Mouse (Mus musculus): ENCODE measurements at regions not wholly inside any gene's neighbourhood (a gene's known extent, or its start where the extent isn't known, plus 50 kb on each side); places are given as distances from the start of the nearest gene placed in this dataset.
"Not testable (repeated sequence)": the region's sequence is repeated elsewhere in the genome, so short reads cannot be mapped to it uniquely, and the experiment has no call there.

DNA sequence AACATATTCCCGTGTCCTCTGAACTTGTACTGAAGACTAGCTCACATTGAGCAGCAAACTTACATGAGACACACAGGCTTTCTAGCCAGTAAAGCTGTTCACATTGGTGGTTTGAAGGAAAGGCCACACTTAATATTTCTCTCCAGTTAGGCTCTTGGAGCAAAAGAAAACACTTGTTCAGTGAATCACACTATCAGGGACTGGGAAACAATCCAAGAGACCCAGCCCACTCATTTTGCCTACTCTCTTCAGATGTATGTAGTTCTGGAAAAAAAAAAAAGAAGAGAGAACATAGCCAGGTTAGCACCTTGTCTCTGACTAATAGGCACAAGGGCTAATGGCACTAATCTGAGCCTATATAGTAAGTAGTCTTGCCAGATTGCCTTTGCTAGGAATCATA is 165.9 kb downstream of the Lyplal1 start:
- no peak for DNase-seq (ENCODE audit: low read depth)

DNA sequence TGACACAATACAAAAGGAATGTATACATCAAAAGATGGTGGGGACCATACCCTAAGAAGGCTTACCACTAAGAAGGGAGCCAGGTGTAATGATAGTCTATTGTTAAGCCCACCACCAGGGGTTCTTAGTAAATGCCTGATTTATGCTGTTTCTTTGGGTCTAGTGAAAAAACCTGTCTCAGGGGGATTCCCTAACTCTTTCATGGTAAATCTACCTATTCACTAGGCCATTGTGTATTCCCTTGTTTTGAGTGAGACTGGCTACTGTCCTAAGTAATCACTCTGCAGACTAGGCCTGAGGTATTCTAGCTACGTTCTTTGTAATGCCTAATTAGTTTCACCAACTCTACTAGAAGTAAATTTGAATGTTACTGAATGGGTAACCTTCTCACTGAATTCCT is 161.3 kb downstream of the Lyplal1 start:
- DNase-seq (ENCODE audit: low read depth): not testable (repeated sequence)

DNA sequence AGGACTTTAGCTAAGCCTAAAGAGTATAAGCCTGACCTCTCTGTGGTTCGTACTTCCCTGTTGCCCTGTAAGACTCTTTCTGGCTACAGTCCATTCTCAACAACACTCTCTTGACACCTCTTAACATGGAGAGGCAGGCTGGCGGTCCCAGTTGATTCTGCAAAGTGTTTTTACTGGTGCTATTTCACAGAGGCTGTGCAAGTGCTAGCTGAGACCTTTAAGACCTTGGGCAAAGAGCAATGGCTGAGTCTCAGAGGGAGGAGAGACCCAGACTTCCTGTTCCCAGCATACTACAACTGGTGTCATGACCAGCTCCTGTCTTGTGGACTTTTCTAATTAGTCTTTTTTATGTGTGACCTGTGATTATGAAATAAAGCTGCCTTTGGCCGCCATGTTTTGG is 159.6 kb downstream of the Lyplal1 start:
- no peak for DNase-seq (ENCODE audit: low read depth)

DNA sequence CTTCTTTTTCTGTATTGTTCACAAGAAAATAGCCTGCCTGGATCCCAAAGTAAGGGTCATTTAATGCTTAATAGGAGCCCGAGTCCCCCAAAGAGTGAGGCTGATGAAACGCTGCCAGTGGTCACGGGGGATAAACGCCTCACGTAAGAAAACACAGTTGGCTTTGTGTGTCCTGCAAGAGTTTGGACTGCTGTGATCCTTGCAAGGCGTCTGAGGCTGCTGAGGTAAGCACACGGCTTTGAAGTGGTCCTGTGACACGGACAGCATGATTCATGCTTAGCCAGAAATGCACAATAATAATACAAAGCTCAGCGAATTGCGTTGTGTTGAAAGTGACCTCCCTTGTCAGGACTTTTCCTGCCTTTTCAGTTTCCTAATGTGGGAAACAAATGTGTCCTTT is 158.8 kb downstream of the Lyplal1 start:
- peak; percentile 37 for DNase-seq (ENCODE audit: low read depth)

DNA sequence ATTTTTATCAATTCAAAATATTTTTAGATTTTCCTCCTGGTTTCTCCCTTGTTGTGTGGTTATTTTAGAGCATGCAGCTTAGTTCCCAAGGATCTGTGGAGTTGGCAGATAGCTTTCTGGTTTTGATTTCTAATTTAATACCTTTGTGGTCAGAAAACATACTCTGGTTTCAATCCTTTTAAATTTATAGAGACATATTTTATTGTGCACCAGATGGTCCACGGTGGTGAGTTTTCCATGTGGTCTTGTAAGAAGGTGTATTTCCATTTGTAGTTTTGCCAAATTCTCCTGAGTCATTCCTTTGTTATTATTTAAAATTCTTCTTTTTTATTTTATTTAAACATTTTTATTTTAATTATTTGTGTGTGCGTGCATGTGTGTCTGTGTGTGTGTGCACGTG is 154.5 kb downstream of the Lyplal1 start:
- DNase-seq (ENCODE audit: low read depth): peak; percentile 26

DNA sequence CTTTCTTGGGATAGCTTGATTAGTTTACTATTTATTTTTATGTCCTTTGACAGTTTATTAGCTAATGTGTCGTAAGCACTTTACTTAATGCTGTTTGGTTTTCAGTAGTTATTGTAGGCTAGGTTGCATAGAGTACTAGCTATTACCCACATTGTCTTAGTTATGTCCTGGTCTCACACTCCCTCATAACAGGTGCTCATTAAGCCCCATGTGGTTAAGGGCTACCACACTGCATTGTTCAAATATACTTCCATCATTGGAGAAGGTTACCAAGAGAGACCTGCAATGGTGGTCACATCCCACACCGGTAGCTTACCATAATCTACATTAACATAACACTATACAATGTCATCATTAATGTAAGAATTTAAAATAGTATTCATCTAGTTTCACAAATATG is 153.3 kb downstream of the Lyplal1 start:
- no peak for DNase-seq (ENCODE audit: low read depth)

DNA sequence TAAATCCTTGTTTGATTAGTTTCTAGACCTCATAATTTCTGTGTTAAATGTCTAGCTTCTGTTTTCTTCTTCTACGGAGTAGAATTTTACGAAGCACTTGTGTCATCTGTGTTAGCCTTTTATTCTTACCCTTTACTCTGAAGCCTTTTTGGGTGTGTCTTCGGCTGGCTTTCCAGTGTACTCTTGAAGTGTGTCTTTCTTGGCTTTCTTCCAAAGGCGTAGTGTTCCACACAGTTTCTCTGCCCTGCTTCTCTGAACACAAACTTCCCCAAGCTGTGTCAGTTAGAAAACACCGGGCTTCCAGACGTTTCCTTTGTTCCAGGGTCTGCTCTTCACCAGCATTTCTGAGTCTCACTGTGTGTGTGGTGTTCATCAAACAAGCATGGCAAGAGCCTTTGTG is 152.7 kb downstream of the Lyplal1 start:
- no peak for DNase-seq (ENCODE audit: low read depth)

DNA sequence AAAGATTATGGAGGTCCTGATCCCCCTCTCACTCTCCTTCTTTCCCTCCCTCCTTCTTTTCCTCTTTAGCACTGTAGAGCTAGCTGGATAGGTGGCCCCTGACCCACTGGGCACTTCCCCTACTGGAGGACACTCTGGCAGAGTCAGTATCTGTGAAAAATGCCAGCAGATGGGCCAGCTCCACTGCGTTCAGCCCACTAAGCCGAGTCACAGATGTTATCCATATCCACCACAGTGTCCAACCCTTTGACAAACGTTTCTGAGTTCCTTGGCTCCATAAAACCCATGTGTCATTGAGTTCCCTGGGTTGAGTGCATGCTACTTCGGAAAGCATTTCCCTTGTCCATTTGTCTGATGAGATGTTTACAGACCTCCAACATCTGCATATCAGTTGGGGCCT is 149.9 kb downstream of the Lyplal1 start:
- no peak for DNase-seq (ENCODE audit: low read depth)

DNA sequence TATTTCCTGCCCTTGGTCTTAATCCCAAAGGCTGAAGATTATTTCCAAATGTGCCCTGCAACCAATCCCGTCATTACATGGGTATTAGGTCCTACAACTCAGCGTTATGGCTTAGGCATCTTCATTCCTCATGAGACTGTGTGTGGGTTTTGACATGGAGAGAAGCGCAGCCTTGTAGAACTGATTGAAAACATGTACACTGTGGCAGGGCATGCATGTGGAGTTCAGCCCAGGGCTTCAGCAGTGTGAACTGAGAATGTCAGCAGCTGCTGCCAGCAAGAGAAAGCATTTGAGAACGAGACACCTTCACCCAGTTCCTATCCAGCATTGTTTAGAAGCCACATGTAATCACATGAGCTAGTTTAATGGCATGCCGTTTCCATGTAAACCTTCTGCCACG is 149.3 kb downstream of the Lyplal1 start:
- DNase-seq (ENCODE audit: low read depth): no peak

DNA sequence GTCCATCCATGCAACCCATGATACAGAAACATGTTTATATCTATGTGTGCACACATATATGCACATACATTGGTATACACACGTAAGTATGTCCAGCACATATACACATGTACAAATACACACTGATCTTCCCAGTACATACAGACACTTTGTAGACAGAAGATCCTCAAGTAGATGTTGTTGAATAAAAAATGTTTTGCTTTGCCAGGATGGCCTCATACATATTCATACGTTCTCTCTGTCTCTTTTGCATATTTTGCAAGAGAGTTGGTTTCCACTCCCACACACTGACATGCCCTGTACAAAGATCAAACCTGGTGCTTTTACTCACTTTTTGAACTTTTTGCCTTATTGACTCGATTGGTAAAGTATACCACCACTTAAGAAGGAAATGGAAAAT is 148.5 kb downstream of the Lyplal1 start:
- no peak for DNase-seq (ENCODE audit: low read depth)

DNA sequence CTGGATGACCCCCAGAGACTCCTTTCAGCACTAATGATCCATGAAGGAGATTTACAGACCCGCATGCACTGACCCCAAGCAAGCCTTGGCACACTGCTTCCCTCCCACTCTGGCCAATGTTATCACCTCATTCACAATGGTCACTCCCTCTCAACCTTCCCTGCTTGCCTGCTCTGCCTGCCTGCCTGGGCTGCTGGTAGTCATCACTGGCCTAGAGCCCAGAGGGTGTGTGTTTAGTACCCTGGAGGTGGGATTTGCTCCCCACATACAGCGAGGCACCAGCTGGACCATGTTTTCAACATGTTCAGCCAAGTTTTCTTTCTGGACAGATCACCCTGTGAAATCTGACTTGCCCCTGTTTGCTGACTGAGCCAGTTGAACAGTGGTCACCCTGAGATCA is 147.9 kb downstream of the Lyplal1 start:
- no peak for DNase-seq (ENCODE audit: low read depth)

DNA sequence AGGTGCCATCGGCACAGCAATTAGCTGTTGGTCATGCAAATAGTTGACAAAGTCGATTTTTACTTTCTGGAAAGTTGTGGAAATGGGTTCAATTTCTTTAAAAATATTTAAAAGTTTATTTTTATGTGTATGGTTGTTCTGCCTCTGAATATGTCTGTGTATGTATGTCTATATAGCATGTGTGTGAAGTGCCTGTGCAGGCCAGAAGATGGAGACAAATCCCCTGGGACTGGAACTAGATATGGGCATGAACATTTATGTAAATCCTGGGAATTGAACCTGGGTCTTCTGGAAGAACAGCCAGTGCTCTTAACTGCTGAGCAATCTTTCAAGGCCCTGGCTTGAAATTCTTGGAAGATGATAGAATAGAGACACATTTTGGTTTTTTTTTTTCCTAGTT is 140.0 kb downstream of the Lyplal1 start:
- DNase-seq (ENCODE audit: low read depth): no peak

DNA sequence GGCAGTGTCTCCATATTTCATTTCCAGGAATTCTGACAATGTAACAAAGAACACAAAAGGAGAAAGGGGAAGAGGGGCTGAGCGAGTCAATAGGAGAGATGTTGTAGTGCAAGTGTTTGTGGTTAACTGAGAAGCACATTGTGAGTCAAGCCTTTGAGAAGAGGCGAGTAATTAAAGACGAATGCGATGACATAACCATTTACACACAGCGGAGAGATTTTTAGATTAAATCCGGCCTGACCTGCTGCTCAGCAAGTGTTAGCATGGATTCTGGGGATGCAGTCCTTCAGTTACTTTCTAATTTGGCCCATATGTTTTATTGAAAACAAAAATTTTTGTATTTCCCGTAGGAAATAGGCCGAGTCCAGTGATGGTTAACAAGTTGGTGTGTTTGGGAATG is 127.7 kb downstream of the Lyplal1 start:
- no peak for DNase-seq (ENCODE audit: low read depth)

DNA sequence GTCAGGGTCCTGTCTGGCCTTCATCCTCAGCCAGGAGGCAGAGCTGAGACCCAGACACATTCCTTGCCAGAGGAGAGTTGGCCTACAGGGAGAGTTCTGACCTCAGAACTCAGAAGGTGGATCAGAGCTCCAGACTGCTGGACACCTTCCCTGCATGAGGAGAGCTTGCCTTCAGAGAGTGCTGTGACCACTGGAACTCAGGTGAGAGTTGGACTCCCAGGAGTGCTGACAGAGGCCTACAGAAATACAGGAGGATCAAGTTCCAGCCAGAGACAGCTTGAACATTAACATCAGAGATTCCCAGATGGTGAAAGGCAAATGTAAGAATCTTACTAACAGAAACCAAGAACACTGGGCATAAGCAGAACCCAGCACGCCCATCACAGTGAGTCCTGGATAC is 117.0 kb downstream of the Lyplal1 start:
- not testable (repeated sequence) for DNase-seq (ENCODE audit: low read depth)

DNA sequence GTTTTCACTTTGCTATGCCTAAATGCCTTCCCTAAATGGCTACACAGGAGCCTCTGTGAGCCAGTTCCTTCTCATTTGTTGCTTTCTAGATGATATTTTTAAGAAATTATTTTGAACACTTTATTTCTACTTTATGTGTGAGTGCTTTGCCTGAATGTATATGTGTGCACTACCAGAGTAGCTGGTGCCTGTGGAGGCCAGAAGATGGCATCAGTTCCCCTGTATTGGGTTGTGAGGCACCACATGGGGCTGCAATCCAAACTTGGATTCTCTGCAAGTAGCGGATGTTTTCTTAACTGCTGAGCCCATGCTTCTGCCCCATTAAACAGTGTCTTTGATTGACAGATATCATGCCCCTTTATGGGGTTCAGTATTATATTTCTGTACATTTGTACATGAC is 103.7 kb downstream of the Lyplal1 start:
- no peak for DNase-seq (ENCODE audit: low read depth)

DNA sequence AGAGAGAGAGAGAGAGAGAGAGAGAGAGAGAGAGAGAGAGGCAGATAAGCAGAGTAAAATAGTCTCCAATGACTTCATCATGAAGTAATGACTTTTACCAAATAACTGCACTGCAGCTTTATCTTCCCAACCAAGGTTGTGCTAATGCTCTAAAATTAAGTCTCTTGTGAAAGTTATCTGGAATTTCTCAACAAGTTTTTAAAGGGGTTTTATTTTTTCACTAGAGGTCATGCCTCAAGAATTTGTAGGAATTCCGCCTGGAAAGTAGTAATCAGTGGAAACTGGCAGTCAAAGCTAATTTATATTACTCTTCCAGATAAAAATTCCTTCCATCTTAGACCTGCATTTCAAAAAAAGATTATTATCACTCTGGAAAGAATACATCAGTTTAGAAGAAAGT is 102.9 kb downstream of the Lyplal1 start:
- no peak for DNase-seq (ENCODE audit: low read depth)

DNA sequence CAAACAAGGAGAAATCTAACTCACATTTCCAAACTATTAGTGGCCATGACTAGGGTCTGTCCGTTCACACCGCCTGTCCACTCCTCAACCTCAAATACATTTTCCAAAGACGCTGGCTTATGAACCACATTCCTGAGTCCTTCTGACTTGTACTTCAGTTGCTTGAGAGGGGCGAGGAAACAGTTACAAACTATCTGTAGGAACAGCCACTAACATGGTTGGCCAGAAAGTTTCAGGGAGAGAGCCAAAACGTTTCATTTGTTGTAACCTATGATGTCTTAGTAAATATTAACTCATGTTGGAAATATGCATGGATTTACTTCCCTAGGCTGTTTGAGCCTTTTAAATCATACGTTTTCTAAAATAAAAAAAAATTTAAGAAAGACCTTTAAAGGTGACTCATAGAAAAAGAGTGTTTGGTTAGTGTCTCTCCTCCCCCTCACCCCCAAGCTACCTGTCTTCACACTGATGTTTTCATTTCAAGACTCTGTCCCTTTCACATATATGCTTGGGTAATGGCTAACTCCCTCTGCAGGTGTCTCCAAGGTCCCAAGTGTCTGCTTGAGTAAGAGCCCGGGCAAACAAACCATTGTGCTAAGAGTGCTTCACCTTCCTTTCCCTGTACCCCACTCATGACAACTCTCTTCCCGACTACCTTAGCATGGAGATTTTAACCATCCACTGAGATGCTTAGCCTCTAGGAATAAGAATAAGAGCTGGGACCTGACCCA is 101.1 kb downstream of the Lyplal1 start:
- no peak for DNase-seq (ENCODE audit: low read depth)

DNA sequence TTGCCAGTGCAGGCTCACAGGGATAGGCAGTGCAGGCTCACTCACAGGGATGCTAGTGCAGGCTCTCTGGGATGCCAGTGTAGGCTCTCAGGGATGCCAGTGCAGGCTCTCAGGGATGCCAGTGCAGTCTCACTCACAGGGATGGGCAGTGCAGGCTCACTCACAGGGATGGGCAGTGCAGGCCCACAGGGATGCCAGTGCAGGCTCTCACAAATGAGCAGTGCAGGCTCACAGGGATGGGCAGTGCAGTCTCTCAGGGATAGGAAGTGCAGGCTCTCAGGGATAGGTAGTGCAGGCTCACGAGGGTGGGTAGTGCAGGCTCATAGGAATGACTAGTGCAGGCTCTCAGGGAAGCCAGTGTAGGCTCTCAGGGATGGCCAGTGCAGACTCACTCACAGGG is 99.6 kb downstream of the Lyplal1 start:
- no peak for DNase-seq (ENCODE audit: low read depth)

DNA sequence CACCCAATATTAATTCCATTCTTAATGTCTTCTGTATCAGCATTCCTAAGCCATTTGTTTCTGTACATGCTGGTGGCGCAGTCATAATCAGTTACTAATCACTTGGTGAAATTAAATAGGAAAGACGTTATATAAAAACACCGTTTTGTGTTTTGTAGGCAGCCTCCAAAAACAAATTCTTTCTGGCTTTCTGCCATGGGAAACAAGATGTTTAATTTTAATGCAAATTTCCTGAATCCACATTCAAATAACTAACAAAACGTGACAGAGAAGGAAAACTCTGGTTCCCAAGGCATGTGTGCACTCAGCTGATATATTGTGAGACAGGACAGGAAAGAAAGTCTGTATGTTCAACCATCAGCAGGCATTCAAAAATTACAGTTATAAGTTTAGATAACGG is 97.6 kb downstream of the Lyplal1 start:
- DNase-seq (ENCODE audit: low read depth): no peak

DNA sequence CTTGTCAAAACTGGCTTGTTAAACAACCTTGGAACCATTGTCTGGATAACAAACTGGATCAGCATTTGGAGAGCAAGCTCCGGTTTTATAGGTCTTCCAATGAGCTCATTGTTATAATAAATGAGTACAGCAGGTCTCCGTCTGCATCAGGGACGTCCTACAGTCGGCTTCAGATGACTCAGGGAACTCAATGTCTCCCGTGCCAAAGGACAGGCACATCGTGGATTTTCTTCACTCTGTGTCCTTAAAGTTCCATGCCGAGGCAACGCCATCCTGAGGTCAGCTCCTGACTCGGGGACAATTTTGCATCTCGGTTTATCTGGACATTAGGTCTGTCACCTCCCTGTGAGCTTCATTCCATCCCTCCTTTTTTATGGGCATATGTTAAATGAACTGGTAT is 85.2 kb downstream of the Lyplal1 start:
- DNase-seq (ENCODE audit: low read depth): no peak

DNA sequence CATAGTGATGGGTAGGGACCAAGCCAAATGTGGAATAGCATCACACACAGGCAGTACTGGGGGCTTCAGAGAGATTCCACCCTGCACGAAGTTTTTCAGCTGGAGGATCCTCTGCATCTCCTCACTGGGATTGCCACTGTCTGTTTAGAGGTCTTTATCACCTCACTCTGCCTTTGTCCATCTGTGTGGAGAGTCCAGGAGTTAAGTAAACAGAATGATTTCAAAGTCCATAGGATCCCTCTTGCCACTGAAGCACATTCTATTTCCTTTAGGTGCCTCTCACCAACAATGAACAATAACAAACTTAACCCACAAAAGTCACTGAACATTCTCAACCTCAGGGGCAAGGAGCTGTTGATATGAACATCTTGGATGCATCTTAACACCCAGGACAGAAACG is 82.7 kb downstream of the Lyplal1 start:
- no peak for DNase-seq (ENCODE audit: low read depth)
